Comparison of ENCODE assay signal across 16 mouse cellular contexts in the genomic region with DNA sequence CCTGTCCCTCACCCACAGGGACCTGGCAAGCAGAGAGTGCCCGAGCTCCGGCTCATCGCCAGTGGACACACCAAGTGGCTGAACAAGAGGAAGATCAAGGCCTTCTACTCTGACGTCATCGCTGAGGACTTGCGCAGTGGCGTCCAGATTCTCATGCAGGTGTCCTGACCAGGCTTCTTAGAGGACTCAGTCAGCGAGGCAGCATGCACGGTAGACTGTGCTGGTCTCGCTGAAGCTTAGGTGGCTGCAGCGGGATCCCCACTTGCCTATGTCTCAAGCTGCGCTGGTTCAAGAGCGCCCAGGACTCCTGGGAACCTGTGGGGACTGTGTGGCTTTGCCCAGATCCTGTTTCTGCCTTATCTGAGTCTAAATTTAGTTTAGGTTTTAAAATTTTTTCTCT. TPM values are rescaled to one million over a fixed set of nuclear protein-coding genes. Genes with fewer than 3 reads are reported as not detected.
"Had no signal": no experiment of that assay in that cellular context is flagged by ENCODE, and none has a peak within 500 bp of the region (broad histone marks: within the 10 kb centered on the region; RNA-seq: fewer than 3 reads in every experiment).

No protein-coding gene starts in this region.

- H3K4me1 ChIP-seq: limb, embryonic 13.5 days; midbrain, embryonic 12.5 days; neural tube, embryonic 13.5 days had no signal

- H3K9me3 ChIP-seq: limb, embryonic 13.5 days; liver, embryonic 15.5 days; midbrain, embryonic 12.5 days; neural tube, embryonic 13.5 days had no signal

- ATAC-seq: lung, postnatal 0 days; midbrain, embryonic 16.5 days had no signal

- H3K27me3 ChIP-seq: limb, embryonic 13.5 days; liver, embryonic 15.5 days; midbrain, embryonic 12.5 days; neural tube, embryonic 13.5 days had no signal

- H3K4me2 ChIP-seq: limb, embryonic 13.5 days; liver, embryonic 15.5 days; midbrain, embryonic 12.5 days; neural tube, embryonic 13.5 days had no signal

- H3K4me3 ChIP-seq: limb, embryonic 13.5 days; liver, embryonic 15.5 days; midbrain, embryonic 12.5 days; neural tube, embryonic 13.5 days had no signal

- H3K27ac ChIP-seq: kidney, postnatal 0 days; limb, embryonic 13.5 days; liver, embryonic 15.5 days; midbrain, embryonic 12.5 days; neural tube, embryonic 13.5 days had no signal

- DNase-seq: kidney, adult 8-10 months; kidney, postnatal 36 days; left cerebral cortex, postnatal 4 days; lung, adult 2 months; lung, postnatal 36 days; right cerebral cortex, adult 18-20 months; spleen, adult 18-20 months; thymus, adult 18-20 months; thymus, postnatal 14 days had no signal

- H3K36me3 ChIP-seq: limb, embryonic 13.5 days; liver, embryonic 15.5 days; midbrain, embryonic 12.5 days; neural tube, embryonic 13.5 days had no signal

- H3K9ac ChIP-seq: limb, embryonic 13.5 days; liver, embryonic 15.5 days; midbrain, embryonic 12.5 days; neural tube, embryonic 13.5 days had no signal

RNA-seq across cellular contexts. Expression of a gene that starts 17.3 kb away (rescaled TPM):
- polyA plus RNA-seq: limb, embryonic 13.5 days; midbrain, embryonic 12.5 days; midbrain, embryonic 16.5 days had no signal
